Mouse (Mus musculus) adrenal gland, postnatal 10 days (tissue): Measurements from ENCODE around the gene 4932415D10Rik. TPM values are rescaled to one million over a fixed set of nuclear protein-coding genes. Genes with fewer than 3 reads are reported as not detected.

Source experiments
- DNase-seq: peaks from one replicate; pipeline ENCODE4 v3.0.0; 2021; ENCODE audit warnings: mixed read lengths
- long read RNA-seq, 2 experiments: library from polyadenylated mRNA; stranded (forward); transcript quantifications; one replicate each; pipeline ENCODE4 v2.0.0; 2021
- total RNA-seq, 2 experiments: library from RNA; stranded (reverse); gene quantifications; 2 replicates each; pipeline ENCODE4 v1.2.3; 2021

Gene 4932415D10Rik
- not detected for total RNA-seq
- long read RNA-seq, experiment 1 = 0 reads
- long read RNA-seq, experiment 2 = 0 reads

DNA sequence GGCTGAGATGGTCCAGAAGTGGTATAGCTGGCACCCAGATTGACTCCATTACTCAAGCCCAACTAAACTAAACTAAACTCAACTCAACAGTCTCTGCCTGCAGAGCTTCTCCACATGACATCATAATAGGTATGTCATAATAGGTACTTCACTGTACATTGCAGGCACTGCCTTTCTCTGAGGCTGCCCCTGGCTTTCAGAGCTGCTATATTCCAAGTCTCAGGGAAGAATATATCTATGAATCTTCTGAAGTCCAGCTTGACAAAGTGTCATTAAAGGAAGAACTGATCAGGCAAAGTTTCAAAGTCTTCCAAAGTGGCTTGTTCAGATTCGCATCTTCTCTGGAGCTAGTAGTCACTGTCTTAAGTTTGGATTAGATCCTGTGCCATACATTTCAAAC is at the start of gene 4932415D10Rik:
Gene 4932415D10Rik (minus strand): TSS at position 101 of the 400 bp plus-strand sequence.
- DNase-seq = no peak

DNA sequence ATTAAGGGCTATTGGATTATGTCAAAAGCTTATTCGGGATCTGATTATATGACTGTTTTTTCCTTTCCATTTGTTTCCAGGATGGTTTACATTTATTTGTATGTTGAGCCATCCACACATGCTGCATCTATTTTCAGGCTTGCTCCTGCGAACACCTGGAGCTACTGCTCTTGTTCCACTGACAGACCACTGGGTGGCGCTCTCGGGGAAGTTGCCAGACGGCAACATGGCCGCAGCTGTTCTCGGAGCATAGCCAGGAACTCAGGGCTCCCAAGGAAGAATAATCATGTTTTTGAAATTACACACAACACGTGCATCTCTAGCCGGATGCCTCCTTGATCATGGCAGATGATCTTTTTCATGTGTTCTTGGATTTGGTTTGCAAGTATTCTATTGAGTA is 45.5 kb upstream of the 4932415D10Rik start:
- no peak for DNase-seq

- DNase-seq = no peak
Observed at GRCm38 (mm10) chr10:82355401-82355800, 39.0 kb upstream of the 4932415D10Rik start.

DNA sequence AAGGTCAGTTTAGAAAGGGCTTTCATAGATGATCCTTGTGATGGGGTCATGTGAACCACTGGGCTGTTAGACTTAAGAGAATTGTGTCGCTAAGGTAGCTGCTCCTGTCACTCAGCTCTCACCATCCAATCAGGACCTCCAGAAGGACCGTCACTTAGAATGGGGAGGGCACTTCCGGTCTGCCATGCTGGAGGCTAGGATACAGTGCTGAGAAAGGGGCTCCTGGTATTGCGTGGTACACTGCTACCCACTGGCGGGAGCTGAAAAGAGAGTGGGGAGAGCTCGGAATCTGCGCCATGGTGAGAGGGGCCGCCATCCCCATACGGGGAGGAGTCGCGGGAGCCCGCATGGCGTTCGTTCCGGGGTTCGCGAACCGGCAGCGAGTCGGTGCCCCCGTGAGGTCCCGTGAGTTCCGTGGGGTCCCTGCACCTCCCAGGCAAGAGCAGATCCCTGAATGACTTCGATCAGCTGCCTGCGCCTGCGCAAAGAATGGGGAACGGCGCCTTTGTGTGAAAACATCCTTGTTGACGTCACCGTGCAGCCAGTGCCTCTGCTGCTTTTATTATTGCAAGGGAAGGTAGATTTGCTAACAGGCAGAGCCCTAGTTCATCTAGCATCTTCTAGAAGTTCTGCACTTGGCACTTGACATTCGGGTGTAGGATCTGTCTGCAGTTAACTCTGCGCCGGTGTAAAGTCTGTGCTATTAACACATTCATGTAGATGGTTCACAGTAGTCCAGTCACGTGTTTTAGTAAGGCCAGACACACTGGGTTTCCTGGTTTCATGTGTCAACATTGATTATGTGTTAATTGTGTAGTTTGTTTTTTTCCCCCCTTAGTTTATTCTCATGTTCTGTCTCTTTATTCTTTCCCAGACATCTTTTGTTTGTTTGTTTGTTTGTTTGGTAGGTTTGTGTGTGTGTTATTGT is 38.0 kb upstream of the 4932415D10Rik start, which contains the start of gene Gm4924:
Gene Gm4924 (plus strand): TSS at position 173 of the 928 bp plus-strand sequence.
- DNase-seq = peak; percentile 83

GRCm38 (mm10) chr10:82329826-82330225 is 13.4 kb upstream of the 4932415D10Rik start:
- no peak for DNase-seq

DNA sequence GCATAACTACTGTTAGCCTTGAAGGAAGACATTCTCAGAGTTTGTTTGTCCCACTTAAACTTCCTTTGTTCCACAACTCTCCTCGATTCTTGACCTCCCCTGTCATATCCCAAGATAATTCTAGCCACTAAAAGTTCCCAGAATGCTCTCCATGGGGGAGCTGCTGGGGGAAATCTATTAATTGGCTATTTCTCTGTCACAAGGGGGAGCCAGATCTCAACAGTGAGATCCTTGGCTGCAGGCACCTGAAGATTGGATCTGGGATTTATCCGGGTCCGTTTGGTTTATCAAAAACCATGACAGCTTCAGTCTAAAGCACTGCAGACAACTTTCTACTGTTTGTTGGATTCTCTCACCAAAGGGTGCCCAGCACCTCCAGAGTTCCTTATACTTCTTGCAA is 3.8 kb upstream of the 4932415D10Rik start:
- no peak for DNase-seq

DNA sequence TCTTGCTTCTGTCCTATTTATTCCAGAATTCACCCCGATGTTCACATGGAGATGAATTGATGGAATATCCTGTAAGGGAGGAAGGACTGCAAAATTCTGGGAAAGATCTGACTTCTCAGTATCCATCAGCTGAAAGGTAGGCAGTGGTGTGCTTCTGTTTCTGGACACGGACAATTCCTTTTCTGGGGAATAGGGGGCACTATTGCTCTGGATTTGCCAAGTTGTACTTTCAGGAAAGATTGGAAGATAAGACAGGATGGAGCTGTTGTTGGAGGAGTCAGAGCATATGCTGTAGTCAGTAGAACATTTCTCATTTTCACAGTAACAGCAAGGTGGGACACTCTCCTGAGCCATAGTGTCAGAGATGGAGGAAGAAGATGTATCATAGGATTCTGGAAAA is 19.9 kb downstream of the 4932415D10Rik start:
- no peak for DNase-seq

- DNase-seq = no peak
Observed at GRCm38 (mm10) chr10:82257331-82257730, 59.1 kb downstream of the 4932415D10Rik start.

DNA sequence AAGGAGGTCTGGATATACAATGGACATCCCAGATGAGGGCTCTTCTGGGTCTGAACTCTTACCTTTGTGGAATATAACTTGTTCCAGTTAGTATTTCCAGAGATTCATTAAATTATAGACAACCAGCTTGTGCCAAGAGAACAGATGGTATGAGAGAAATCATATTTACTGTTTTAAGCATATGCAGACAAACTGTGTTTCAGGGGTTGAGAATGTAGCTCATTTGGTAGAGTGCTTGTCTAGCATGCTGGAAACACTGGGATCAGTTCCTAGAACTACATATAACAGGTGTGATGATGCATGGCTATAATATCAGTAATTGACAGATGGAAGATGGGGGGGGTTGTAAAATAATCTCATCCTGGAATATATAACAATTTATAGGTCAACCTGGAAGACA is 71.4 kb downstream of the 4932415D10Rik start:
- DNase-seq = no peak

- DNase-seq = no peak
Observed at GRCm38 (mm10) chr10:82241401-82241788, 75.0 kb downstream of the 4932415D10Rik start.

- DNase-seq = peak; percentile 83
Observed at GRCm38 (mm10) chr10:82240742-82241400, 75.5 kb downstream of the 4932415D10Rik start, which contains the start of gene Zfp938. Zfp938 (minus strand) TSS chr10:82241280.

Other genes with a start within 250 kb of the 4932415D10Rik start
- 1 to 10 TPM; 2.9 to 4.4 TPM for gene BC024063, start 233.2 kb downstream of the 4932415D10Rik start, total RNA-seq
- 1 to 10 TPM; 3.2 to 5.2 TPM for gene AU041133, start 188.6 kb downstream of the 4932415D10Rik start, total RNA-seq
- gene Zfp938, start 75.3 kb downstream of the 4932415D10Rik start, total RNA-seq = 1 to 10 TPM; 6.4 to 7.7 TPM
- gene Gm4924, start 37.7 kb upstream of the 4932415D10Rik start, total RNA-seq = 1 to 10 TPM; 3.5 to 6.9 TPM
- gene Gm1553, start 176.0 kb upstream of the 4932415D10Rik start, total RNA-seq = not detected